Mouse (Mus musculus): ENCODE results near the gene Acbd7. TPM values are rescaled to one million over a fixed set of nuclear protein-coding genes. Genes with fewer than 3 reads are reported as not detected.

Acbd7 gene
- polyA plus RNA-seq (2015; fragmentation: Illumina TruSeq; extraction: RNeasy Lipid Tissue Mini Kit (QIAGEN cat#74804); ENCODE audit: low read depth, low replicate concordance) = 1.5 TPM

GRCm38 (mm10) chr2:3335611-3336301 is at the start of gene Acbd7:
Acbd7 (plus strand) TSS chr2:3336168.

DNA sequence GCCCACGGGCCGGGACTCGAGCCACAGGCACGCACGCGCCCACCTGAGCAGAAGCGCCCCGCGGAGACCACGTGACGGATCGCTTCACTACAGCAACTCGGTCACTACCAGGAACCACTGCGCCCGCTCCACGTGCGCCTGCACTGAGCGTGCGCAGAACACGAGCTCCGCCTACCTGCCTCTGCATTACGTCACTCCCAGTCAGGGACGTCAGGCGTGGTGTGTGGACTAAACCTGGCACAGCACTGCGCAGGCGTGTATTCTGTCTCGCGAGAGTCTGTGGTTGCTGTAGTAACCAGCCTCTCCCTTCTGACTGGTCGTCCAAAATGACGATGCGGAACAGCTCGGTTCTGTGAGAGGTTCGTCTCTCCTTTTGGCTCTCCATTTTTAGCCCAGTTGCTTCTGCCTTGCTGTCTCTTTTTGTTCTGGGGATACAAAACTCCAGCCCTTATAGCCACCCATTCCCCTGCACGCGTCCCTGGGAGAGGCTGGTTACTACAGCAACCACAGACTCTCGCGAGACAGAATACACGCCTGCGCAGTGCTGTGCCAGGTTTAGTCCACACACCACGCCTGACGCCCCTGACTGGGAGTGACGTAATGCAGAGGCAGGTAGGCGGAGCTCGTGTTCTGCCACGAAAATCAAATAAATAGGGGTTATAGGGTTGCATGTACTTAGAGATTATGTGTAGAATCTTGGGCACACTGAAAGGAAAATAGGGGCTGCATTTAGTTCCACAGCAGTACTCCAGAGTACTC is 3.3 kb upstream of the Acbd7 start, which contains the start of gene Rpp38:
TSS of gene Rpp38 (minus strand) at position 160 of the 759 bp plus-strand sequence.

Other genes starting within 250 kb of the Acbd7 start
- gene Fam171a1, start 221.9 kb upstream of the Acbd7 start, polyA plus RNA-seq (2015; fragmentation: Illumina TruSeq; extraction: RNeasy Lipid Tissue Mini Kit (QIAGEN cat#74804); ENCODE audit: low read depth, low replicate concordance) = 46.6 TPM
- 74.0 TPM for gene Nmt2, start 52.0 kb upstream of the Acbd7 start, polyA plus RNA-seq (2015; fragmentation: Illumina TruSeq; extraction: RNeasy Lipid Tissue Mini Kit (QIAGEN cat#74804); ENCODE audit: low read depth, low replicate concordance)
- gene Rpp38, start 3.5 kb upstream of the Acbd7 start, polyA plus RNA-seq (2015; fragmentation: Illumina TruSeq; extraction: RNeasy Lipid Tissue Mini Kit (QIAGEN cat#74804); ENCODE audit: low read depth, low replicate concordance) = 15.9 TPM
- not detected for gene Olah, start 61.0 kb downstream of the Acbd7 start, polyA plus RNA-seq (2015; fragmentation: Illumina TruSeq; extraction: RNeasy Lipid Tissue Mini Kit (QIAGEN cat#74804); ENCODE audit: low read depth, low replicate concordance)
- gene Meig1, start 86.5 kb downstream of the Acbd7 start, polyA plus RNA-seq (2015; fragmentation: Illumina TruSeq; extraction: RNeasy Lipid Tissue Mini Kit (QIAGEN cat#74804); ENCODE audit: low read depth, low replicate concordance) = 9.0 TPM
- 7.9 TPM for gene Dclre1c, start 88.0 kb downstream of the Acbd7 start, polyA plus RNA-seq (2015; fragmentation: Illumina TruSeq; extraction: RNeasy Lipid Tissue Mini Kit (QIAGEN cat#74804); ENCODE audit: low read depth, low replicate concordance)
- gene Suv39h2, start 138.9 kb downstream of the Acbd7 start, polyA plus RNA-seq (2015; fragmentation: Illumina TruSeq; extraction: RNeasy Lipid Tissue Mini Kit (QIAGEN cat#74804); ENCODE audit: low read depth, low replicate concordance) = 3.5 TPM
- 2.7 TPM for gene Gm45902, start 176.6 kb downstream of the Acbd7 start, polyA plus RNA-seq (2015; fragmentation: Illumina TruSeq; extraction: RNeasy Lipid Tissue Mini Kit (QIAGEN cat#74804); ENCODE audit: low read depth, low replicate concordance)
- gene Hspa14, start 176.6 kb downstream of the Acbd7 start, polyA plus RNA-seq (2015; fragmentation: Illumina TruSeq; extraction: RNeasy Lipid Tissue Mini Kit (QIAGEN cat#74804); ENCODE audit: low read depth, low replicate concordance) = 40.9 TPM
- 1.1 TPM for gene Cdnf, start 176.9 kb downstream of the Acbd7 start, polyA plus RNA-seq (2015; fragmentation: Illumina TruSeq; extraction: RNeasy Lipid Tissue Mini Kit (QIAGEN cat#74804); ENCODE audit: low read depth, low replicate concordance)
- gene Fam107b, start 234.3 kb downstream of the Acbd7 start, polyA plus RNA-seq (2015; fragmentation: Illumina TruSeq; extraction: RNeasy Lipid Tissue Mini Kit (QIAGEN cat#74804); ENCODE audit: low read depth, low replicate concordance) = 9.2 TPM